Mouse (Mus musculus): Measurements from ENCODE around the gene Noxa1.

The Noxa1 gene

DNA sequence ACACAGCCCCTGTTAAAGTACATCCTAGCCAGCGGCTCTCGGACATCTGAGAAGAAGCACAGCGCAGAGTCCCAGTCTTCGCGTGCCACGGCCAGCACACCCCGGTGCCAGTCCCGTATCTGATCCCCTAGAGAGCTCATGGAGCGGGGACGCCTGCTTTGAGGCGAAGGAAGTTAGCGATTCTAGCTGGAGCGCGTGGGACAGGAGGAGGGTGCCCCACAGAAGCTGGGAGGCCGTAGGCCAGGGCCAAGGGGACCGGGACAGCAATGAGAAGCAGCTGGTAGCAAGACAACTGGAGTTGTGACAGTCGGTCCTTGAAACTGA is 202 bp downstream of the Noxa1 start:
- no peak for DNase-seq

DNA sequence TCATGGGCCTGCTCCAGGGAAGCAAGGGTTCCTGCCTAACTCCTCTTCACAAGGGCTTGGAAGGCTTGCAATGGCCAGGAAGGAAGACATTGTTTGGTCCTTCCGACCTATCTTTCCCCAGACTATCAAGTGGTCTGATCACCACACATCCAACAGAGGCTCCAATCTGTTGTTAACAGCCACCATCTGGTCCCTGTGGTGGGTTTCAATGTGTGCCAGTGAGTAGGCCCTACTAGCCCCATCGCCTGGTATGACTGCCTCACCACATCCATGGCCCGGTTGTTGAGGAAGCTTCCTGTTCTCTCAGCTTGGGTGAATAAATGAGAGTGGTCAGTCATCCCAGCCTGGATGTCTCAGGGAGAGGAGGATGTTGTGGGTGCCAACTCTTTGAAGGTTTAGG is 6.3 kb downstream of the Noxa1 start:
- peak; percentile 56 to 62 for DNase-seq

DNA sequence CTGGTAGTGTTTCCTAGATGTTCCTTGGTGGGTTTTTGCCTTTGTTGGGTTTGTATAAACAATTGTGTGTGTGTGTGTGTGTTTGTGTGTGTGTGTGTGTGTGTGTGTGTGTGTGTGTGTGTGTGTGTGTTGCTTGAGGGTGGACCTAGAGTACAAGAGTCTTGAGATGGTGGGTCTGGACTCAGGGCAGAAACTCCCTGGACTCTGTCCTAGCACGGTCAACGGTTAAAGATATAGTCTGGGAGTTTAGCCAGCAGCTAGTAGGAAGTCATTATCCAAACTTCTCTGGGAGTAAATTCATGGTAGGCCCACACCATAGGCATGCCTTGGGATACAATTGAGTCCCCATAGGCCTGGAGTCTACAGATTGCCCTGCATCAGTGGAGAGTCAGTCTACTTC is 7.1 kb downstream of the Noxa1 start:
- no peak for DNase-seq

DNA sequence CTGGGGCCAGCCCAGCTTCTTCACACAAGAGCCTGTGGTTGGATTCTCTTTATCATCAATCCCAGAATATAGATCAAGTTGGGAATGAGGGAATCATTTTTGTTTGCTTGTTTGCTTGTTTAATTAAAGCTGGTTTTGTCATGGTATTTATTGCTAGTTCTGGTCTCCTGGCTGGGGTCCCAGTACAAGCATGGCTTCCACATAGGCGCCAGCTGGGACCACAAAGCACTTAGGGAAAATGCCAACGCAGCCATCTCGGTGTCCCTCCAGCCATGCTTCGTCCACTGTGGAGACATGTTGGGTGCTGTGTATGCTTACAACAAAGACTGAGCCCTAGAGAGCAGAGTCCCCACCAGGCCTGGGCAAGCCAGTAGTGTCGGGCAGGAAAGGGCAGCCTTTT is 9.4 kb downstream of the Noxa1 start:
- DNase-seq: peak; percentile 41 to 51

DNA sequence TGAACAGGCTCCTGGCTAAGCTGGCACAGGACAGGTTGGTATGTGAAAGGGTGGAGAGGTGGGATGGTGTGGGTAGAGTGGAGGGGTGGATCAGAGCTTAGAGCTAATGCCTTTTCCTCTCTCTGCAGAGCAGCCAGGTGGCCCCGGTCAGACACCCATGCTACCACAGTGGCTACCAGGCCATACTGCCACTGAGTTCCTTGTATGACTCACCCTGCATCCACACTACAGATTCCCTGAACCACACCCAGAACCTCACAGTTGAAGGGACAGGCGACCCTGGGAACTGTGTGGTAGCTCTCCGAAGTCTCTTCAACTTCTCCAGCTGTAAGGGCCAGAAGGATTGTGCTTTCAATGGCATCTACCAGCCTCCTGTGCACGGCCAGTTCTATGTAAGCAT is 11.3 kb downstream of the Noxa1 start:
- DNase-seq: no peak

DNA sequence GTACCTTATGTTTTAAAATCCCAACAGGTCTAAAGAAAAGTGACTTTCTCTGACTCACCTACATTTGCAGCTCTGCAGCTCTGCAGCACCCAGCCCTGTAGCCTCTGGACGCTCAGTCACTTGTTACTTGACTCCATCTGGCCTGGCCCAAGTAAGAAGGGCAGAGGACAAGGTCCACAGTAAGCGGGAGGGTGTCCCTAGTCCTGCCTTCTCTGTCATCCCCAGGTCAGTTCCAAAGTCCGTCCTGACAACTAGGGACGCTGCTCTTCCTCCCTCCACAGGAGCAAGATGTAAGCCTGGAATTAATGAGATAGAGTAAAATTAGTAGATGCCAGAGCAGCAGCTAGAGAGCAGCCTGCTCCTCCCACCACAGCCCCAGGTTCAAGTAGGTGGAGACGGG is 14.9 kb downstream of the Noxa1 start, which contains the start of gene Entpd8:
TSS of gene Entpd8 (plus strand) at position 229 of the 400 bp plus-strand sequence.
- no peak for DNase-seq

DNA sequence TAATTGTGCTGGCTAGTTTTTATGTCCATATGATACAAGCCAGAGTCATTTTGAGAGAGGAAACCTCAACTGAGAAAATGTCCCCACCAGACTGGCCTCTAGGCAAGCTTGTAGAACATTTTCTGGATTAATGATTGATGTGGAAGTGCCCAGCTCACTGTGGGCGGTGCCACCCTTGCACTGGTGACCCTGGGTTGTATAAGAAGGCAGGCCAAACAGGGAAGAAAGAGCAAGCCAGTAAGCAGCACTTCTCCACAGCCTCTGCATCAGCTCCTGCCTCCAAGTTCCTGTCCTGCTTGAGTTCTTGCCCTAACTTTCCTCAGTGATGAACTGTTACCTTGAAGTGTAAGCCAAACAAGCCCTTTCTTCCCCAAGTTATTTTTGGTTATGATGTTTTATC is 16.0 kb downstream of the Noxa1 start:
- DNase-seq: no peak

DNA sequence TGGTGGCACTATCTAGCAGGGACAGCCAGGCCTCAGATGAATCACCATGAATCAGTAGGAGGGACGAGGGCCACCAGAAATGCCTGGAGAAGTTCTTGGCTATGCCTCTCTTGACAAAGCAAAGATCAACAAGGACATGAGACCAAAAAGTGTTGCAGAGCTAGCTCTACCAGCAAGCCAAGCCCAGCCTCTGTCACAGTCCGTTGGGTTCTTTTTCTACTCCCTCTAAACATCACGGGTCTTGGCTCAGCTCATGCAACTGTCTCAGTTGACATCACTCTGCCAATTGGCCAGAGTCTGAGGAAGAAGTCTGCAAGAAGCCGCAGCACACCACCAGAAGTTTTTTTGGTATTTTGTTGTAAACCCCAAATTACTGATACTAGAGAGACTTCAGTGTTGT is 19.4 kb downstream of the Noxa1 start:
- DNase-seq: no peak

DNA sequence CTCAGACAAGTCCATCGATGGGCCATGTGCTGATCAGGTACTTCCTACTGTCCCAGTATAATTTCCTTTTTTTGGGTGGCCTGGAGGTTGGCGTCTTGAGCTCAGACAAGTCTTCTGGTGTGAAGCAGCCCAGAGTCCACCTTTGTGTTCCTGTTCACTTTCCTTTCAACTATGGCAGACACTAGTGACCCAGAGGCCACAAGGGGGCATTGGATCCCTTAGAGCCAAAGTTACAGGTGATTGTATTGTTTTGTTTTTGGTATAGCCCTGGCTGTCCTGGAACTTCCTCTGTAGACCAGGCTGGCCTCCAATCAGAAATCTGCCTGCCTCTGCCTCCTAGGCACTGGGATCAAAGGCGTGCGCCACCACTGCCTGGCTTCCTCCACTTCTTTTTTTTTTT is 22.6 kb downstream of the Noxa1 start:
- no peak for DNase-seq

DNA sequence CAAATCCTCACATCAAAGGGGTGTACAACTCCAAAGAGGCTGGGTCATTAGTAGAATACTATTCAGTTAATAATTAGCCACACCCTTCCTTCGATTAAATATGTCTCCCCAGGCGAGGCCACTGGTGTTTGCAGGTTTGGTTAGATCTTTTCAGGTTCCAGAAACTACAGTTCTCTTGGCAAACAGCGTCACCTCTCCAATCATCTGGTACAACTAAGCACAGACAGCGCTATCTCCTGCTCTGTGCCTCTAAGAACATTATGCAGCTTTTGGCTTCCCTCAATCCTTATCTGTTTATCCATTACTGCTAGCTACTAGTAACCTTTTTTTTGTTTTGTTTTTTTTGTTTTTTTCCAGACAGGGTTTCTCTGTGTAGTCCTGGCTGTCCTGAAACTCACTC is 25.4 kb downstream of the Noxa1 start:
- no peak for DNase-seq

DNA sequence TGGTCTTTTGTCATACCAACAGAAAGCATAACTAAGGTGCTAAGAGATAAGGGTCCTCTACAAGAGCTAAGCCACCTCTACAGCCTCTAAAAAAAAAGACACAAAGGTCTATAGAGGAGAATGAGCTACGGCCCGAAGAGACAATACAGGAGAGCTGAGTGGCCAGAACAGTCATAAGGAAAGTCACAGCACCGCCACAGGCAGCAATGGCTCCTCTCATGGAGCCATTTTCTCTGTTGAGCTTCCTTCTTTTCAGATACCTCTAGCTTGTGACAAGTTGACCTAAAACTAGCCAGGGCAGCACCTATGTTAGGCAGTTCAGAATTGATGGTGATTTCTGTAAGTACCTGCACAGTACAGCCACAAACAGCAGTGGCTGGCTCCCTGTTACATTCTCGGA is 28.4 kb downstream of the Noxa1 start:
- DNase-seq: no peak

DNA sequence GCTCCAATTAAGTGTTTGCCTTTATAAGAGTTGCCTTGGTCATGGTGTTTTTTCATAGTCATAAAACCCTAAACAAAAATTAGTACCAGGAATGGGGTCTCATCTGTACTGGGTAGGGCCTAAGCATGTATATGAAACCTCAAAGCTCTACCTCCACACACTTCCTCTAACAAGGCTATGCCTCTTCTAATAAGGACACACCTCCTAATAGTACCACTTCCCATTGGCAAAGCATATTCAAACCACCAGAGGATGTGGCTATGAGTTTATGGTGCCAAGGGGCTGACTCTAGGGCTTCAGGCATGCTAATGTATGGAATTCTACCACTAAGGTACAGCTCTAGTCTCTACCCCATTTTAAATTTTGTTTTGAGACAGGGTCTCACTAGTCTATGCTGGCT is 29.4 kb downstream of the Noxa1 start:
- no peak for DNase-seq

DNA sequence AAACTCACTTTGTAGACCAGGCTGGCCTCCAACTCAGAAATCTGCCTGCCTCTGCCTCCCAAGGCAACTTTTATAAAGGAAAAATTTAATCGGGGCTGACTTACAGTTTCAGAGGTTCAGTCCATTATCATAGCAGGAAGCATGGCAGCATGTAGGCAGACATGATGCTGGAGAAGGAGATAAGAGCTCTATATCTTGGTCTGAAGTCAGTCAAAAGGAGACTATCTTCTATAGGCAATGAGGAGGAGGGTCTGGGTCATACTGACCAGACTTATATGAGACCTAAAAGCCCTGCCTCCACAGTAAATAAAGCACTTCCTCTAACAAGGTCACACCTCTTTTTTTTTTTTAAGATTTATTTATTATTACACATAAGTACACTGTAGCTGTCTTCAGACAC is 30.7 kb downstream of the Noxa1 start:
- no peak for DNase-seq

DNA sequence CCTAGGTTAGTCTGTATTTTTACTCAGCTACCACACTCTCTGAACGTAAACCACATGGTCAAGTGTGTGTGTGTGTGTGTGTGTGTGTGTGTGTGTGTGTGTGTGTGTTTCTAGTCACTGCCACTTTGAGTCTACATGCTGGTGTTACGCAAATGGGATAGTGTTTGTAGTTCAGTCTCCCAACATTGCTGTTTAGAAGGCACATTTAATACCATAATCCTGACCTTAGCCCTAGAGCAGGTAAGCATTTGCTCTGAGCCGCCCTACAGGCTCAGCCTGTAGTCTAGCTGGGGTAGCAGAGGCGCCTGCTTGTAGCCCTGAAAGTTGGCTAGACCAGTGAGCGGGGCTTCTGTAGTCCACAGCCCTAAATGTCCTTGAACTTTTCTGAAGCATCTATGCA is 31.4 kb downstream of the Noxa1 start:
- no peak for DNase-seq

DNA sequence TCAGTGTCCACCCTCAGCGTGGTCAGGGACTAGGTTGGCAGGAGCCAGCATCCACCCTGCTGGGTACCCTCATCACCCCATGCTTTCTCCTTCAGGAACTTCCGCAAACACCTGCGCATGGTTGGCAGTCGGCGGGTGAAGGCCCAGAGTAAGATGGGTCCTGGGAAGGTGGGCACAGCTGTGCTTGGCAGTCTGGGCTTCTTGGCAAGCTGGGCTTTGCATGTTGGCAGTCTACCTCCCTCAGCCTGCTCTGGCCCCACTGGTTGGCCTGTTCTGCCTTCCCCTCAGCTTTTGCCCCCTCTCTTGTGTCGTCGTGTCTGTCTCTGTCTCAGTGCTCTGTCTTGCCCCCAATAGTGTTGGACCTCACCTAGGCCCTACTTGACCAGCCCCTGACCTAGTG is 36.0 kb downstream of the Noxa1 start:
- DNase-seq: peak in 1 of 2 experiments; percentile 39

DNA sequence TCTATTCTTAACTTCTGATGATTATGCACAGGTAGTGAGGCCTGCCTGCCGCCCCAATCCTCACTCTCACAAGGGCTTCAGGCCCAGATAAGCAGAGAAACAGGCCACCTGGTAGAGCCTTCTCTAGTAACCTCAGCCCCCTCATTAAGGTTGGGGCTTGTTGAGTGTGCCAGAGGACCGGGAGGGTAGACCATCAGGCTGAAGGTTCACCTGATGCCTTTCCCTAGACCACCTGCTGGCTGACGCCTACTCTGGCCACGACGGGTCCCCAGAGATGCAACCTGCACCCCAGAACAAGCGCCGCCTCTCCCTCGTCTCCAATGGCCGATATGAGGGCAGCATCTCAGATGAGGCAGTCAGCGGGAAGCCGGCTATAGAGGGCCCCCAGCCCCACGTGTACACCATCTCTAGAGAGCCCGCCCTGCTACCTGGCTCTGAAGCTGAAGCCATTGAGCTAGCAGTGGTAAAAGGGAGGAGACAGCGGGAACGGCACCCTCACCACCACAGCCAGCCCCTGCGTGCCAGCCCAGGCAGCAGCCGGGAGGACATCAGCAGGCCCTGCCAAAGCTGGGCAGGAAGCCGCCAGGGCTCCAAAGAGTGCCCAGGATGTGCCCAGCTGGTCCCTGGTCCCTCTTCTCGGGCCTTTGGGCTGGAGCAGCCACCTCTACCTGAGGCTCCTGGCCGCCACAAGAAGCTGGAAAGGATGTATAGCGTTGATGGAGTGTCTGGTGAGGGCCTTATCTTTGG is 39.4 kb downstream of the Noxa1 start:
- DNase-seq: peak; percentile 32

DNA sequence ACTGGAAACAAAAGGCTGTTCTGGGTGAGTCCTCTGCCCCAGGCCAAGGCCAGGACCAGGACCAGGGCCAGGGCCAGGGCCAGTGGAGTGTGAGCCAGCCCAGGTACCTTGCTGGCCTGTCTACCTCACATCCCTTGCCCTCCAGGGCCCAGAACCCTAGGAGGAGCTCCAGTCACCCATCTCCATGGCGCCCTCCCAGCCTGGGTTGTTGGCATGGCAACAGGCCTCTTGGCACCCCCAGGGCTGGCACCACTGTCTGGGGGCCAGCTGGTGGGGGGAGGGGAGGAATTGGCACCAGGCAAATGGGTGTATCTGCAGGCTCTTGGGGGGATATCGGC is 39.9 kb downstream of the Noxa1 start:
- peak; percentile 68 to 81 for DNase-seq

DNA sequence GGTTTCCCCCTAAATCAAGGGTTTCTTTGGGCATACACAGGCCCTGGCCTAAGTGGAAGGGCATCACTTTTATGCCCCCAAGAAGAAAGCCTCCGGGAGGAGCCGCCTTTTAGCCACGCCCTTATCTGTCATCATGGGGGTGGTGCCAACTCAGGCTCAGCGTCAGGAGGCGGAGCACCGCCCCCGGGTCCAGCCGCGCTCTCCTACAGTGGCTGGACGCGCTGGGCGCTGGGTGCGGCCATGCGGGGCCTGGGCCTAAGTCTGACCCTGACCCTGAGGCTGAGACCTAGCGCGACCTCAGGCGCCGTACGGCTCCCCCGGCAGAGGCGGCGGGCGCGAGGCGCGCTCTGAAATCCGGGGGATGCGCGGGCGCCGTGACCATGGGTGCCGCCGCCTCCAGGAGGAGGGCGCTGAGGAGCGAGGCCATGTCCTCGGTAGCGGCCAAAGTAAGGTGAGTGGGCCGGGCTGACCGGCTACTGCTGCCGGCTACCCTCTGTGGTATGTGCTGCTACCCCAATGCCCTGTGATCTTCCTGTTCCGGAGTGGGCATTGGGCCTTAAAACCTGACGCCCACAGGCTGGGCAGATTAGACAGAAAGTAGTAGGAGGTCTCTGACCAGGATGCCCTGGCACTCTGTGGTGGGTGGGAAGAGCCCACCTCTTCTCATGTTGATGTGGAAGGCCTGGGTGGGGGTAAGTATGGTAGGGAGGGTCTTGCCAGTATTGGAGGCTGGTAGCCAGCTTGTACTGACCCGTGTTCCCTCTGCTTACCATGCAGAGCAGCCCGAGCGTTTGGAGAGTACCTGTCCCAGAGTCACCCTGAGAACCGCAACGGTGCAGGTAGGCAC is 40.5 kb downstream of the Noxa1 start, which contains the start of gene Nsmf:
TSS of gene Nsmf (plus strand) at position 135 of the 847 bp plus-strand sequence.
- peak; percentile 78 to 81 for DNase-seq

DNA sequence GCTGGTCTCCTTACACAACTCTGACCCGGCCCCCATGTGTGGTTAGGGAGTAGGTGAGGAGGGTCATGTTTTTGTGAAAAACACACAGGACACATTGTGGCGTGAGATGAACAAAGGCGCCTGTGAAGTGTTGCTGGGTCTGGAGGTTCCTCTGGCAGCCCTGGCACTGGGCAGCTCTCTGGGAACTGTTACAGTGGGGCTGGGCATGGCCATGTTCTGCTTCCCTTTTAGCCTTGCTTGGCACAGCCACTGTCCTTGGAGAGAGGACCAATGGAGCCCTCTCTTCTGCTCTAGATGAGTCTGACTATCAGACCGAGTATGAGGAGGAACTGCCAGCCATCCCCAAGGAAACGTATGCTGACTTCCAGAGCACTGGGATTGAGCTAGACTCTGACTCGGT is 41.8 kb downstream of the Noxa1 start:
- no peak for DNase-seq

DNA sequence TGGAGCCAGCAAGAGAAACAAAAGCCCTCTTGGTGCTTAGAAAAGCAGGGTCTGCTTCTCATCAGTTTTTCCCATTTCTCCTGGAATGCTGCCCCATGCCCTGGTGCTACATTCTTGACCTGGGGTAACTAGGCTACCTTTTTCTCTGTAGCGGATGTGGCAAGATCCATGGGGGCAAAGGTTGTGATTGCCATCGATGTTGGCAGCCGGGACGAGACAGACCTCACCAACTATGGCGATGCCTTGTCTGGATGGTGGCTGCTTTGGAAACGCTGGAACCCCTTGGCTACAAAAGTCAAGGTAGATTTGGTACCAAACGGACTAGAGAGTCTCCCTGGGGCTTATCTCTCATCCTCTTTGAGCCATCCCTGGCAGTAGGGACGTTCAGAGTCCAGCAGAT is 43.5 kb downstream of the Noxa1 start:
- DNase-seq: no peak

DNA sequence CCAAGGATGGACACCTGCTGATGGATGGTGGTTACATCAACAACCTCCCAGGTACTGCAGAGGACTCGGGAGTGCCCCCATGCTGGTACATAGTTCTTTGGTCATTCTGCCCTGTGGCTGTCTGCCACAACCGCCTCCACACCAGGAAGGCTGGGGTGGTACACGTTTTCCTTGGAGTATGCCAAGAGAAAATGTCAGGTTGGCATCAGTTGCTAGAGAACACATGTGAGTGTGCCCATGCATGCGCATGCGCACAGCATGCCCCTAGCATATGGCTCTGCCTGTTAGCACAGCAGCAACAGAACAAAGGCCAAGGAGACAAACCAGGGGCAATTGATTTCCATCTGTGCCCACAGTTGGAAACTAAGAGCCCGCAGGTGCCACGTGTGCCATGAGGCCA is 44.0 kb downstream of the Noxa1 start:
- peak; percentile 82 to 89 for DNase-seq

DNA sequence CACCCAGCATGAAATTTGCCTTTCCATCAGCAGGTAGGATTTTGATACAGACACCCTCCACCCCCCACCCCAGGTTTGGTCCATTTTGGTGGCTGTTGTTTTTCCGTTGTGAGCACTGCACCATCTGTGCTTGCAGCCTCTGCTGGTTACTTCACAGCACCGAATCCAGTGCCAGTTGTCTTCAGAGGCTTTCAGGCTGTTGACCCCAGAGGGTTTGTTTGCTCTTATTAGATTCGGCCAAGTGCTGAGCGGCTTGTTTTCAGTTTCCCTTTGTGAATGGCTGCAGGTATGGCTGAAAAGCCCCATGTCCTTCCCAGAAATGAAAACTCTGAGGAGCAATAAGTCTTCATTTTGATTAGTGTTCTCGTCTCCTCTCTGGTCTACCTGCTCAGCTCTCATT is 54.9 kb downstream of the Noxa1 start:
- DNase-seq: no peak

All from cerebellum, postnatal 14 days (tissue).